Mouse (Mus musculus) forebrain, embryonic 15.5 days (tissue): ENCODE data around the gene March9. TPM values are rescaled to one million over a fixed set of nuclear protein-coding genes. Genes with fewer than 3 reads are reported as not detected.
"Not testable (repeated sequence)": the region's sequence is repeated elsewhere in the genome, so short reads cannot be mapped to it uniquely, and the experiment has no call there.

Experiments
- ATAC-seq: fragments of 200-750 bp; cut with Nextera tagmentation; replicated peaks from 2 replicates; pipeline ENCODE4 v1.8.0; 2017; ENCODE audit warnings: mild to moderate bottlenecking, moderate TSS enrichment, moderate library complexity
- H3K27ac ChIP-seq: fragments of 300-500 bp; sonication (generic); replicated peaks from 2 replicates; pipeline ENCODE4 v1.5.1; 2015; ENCODE audit warnings: mild to moderate bottlenecking, inconsistent platforms
- H3K27me3 ChIP-seq: fragments of 300-500 bp; sonication (generic); 2 replicates; pipeline ENCODE4 v1.6.1; 2015; ENCODE audit warnings: inconsistent platforms
- H3K36me3 ChIP-seq: fragments of 300-500 bp; sonication (generic); 2 replicates; pipeline ENCODE4 v1.6.1; 2015; ENCODE audit warnings: mild to moderate bottlenecking, inconsistent platforms
- H3K4me1 ChIP-seq: fragments of 300-500 bp; sonication (generic); 2 replicates; pipeline ENCODE4 v1.6.1; 2015; ENCODE audit warnings: inconsistent platforms
- H3K4me2 ChIP-seq: fragments of 300-500 bp; sonication (generic); replicated peaks from 2 replicates; pipeline ENCODE4 v1.6.1; 2015; ENCODE audit warnings: mild to moderate bottlenecking, inconsistent platforms
- H3K4me3 ChIP-seq: fragments of 300-500 bp; sonication (generic); 2 replicates; pipeline ENCODE4 v1.5.1; 2015; ENCODE audit warnings: mild to moderate bottlenecking, inconsistent platforms
- H3K9ac ChIP-seq: fragments of 300-500 bp; sonication (generic); replicated peaks from 2 replicates; pipeline ENCODE4 v1.6.1; 2015; ENCODE audit warnings: mild to moderate bottlenecking, inconsistent platforms
- H3K9me3 ChIP-seq: fragments of 300-500 bp; sonication (generic); 2 replicates; pipeline ENCODE4 v1.6.1; 2016; ENCODE audit warnings: inconsistent platforms
- WGBS: fragments of 180-500 bp; shearing (Covaris S2); methylation state at CpG from one replicate; pipeline ENCODE4 v1.1.7; 2015; ENCODE audit warnings: mixed read lengths; 5-methylcytosine and 5-hydroxymethylcytosine counted together
- polyA plus RNA-seq: library from polyadenylated mRNA; unstranded; fragments of >200 nt; fragmentation: Nextera tagmentation; extraction: Ambion mirVana; gene quantifications from 2 replicates; pipeline ENCODE4 v1.2.1, GENCODE M21; 2015

The March9 gene
- polyA plus RNA-seq, 1 experiment from 2014 or later = 7.0 TPM

- peak overlapping the region; percentile 59 for H3K9ac ChIP-seq
- WGBS = under 1% methylated on average over 41 of the region's 49 CpGs
- H3K36me3 ChIP-seq = peaks cover 3% of the 10 kb centered on the region; the same call in 1 of the 2 replicates
- peak overlapping the region; percentile 83 for H3K27ac ChIP-seq
- ATAC-seq = peak; percentile 74
- H3K4me2 ChIP-seq = peak overlapping the region; percentile 76
- no peaks in the 10 kb centered on the region for H3K9me3 ChIP-seq
- peaks cover 19% of the 10 kb centered on the region for H3K27me3 ChIP-seq
- H3K4me1 ChIP-seq = peaks cover 41% of the 10 kb centered on the region
- H3K4me3 ChIP-seq = peak overlapping the region; percentile 70
Observed at GRCm38 (mm10) chr10:127078677-127079575, 18.9 kb upstream of the March9 start.

- peak overlapping the region; percentile 76 for H3K4me2 ChIP-seq
- peak; percentile 49 for ATAC-seq
- H3K4me1 ChIP-seq = peaks cover 41% of the 10 kb centered on the region
- H3K9me3 ChIP-seq = no peaks in the 10 kb centered on the region
- peak overlapping the region; percentile 83 for H3K27ac ChIP-seq
- H3K9ac ChIP-seq = peak overlapping the region; percentile 59
- peak overlapping the region; percentile 70 for H3K4me3 ChIP-seq
- H3K27me3 ChIP-seq = peaks cover 17% of the 10 kb centered on the region
- H3K36me3 ChIP-seq = no peaks in the 10 kb centered on the region; the same call in 1 of the 2 replicates
- WGBS = 2% methylated on average over 12 of the region's 12 CpGs
Observed at GRCm38 (mm10) chr10:127078001-127078676, 18.2 kb upstream of the March9 start.

GRCm38 (mm10) chr10:127077515-127077914, 17.5 kb upstream of the March9 start:
- WGBS = 3% methylated on average over 10 of the region's 10 CpGs
- peak overlapping the region; percentile 70 for H3K4me3 ChIP-seq
- H3K27ac ChIP-seq = peak overlapping the region; percentile 83
- no peaks in the 10 kb centered on the region for H3K36me3 ChIP-seq
- H3K9ac ChIP-seq = peak overlapping the region; percentile 34
- ATAC-seq = no peak
- H3K27me3 ChIP-seq = peaks cover 13% of the 10 kb centered on the region
- H3K4me1 ChIP-seq = peaks cover 41% of the 10 kb centered on the region
- peak overlapping the region; percentile 76 for H3K4me2 ChIP-seq
- H3K9me3 ChIP-seq = no peaks in the 10 kb centered on the region

GRCm38 (mm10) chr10:127076082-127076481, 16.1 kb upstream of the March9 start:
- 52% methylated on average over 4 of the region's 4 CpGs for WGBS
- no peak for ATAC-seq
- Histone ChIP-seq H3K36me3 (no peaks in the 10 kb centered on the region), H3K9me3 (no peaks in the 10 kb centered on the region), H3K9ac (no peak overlapping the region), H3K27ac (no peak overlapping the region), H3K4me1 (peaks cover 31% of the 10 kb centered on the region), H3K4me3 (no peak overlapping the region), H3K4me2 (no peak overlapping the region), H3K27me3 (peaks cover 13% of the 10 kb centered on the region)

GRCm38 (mm10) chr10:127075651-127076050, 15.7 kb upstream of the March9 start:
- 76% methylated on average over 8 of the region's 8 CpGs for WGBS
- no peaks in the 10 kb centered on the region for H3K36me3 ChIP-seq
- H3K4me2 ChIP-seq = no peak overlapping the region
- peaks cover 31% of the 10 kb centered on the region for H3K4me1 ChIP-seq
- no peak overlapping the region for H3K27ac ChIP-seq
- H3K27me3 ChIP-seq = peaks cover 10% of the 10 kb centered on the region
- no peak overlapping the region for H3K9ac ChIP-seq
- ATAC-seq = no peak
- no peak overlapping the region for H3K4me3 ChIP-seq
- H3K9me3 ChIP-seq = no peaks in the 10 kb centered on the region

GRCm38 (mm10) chr10:127075080-127075479, 15.1 kb upstream of the March9 start, which contains the start of gene Agap2:
TSS of gene Agap2 (plus strand) at chr10:127075284.
- H3K9ac ChIP-seq = no peak within 1 kb of the TSS
- no peak within 1 kb of the TSS for H3K27ac ChIP-seq
- H3K4me3 ChIP-seq = no peak within 1 kb of the TSS
- H3K27me3 ChIP-seq = peaks cover 4% of the 10 kb centered on the region
- no peak for ATAC-seq
- no peaks in the 10 kb centered on the region for H3K36me3 ChIP-seq
- H3K4me1 ChIP-seq = peaks cover 26% of the 10 kb centered on the region
- no peak within 1 kb of the TSS for H3K4me2 ChIP-seq
- 69% methylated on average over 9 of the region's 9 CpGs for WGBS
- H3K9me3 ChIP-seq = no peaks in the 10 kb centered on the region

GRCm38 (mm10) chr10:127073981-127074380, 14.0 kb upstream of the March9 start:
- 93% methylated on average over 1 of the region's 1 CpGs for WGBS
- Histone ChIP-seq H3K27ac (no peak overlapping the region), H3K36me3 (no peaks in the 10 kb centered on the region), H3K9ac (no peak overlapping the region), H3K4me3 (no peak overlapping the region), H3K4me1 (peaks cover 27% of the 10 kb centered on the region), H3K9me3 (no peaks in the 10 kb centered on the region), H3K27me3 (no peaks in the 10 kb centered on the region; the same call in 1 of the 2 replicates), H3K4me2 (no peak overlapping the region)
- no peak for ATAC-seq

GRCm38 (mm10) chr10:127072969-127073368, 13.0 kb upstream of the March9 start:
- H3K9ac ChIP-seq, ATAC-seq, H3K27ac ChIP-seq, H3K36me3 ChIP-seq, H3K27me3 ChIP-seq, H3K9me3 ChIP-seq, H3K4me2 ChIP-seq, H3K4me3 ChIP-seq: not testable (repeated sequence)
- 86% methylated on average over 2 of the region's 2 CpGs for WGBS
- H3K4me1 ChIP-seq = peaks cover 30% of the 10 kb centered on the region

- H3K4me1 ChIP-seq = peaks cover 24% of the 10 kb centered on the region
- H3K9ac ChIP-seq, H3K9me3 ChIP-seq, ATAC-seq, H3K27ac ChIP-seq, H3K4me2 ChIP-seq, H3K27me3 ChIP-seq, H3K4me3 ChIP-seq: not testable (repeated sequence)
- 77% methylated on average over 4 of the region's 4 CpGs for WGBS
- peaks cover 14% of the 10 kb centered on the region for H3K36me3 ChIP-seq
Observed at GRCm38 (mm10) chr10:127072270-127072669, 12.3 kb upstream of the March9 start.

GRCm38 (mm10) chr10:127071203-127071602, 11.2 kb upstream of the March9 start:
- ATAC-seq = no peak
- no peaks in the 10 kb centered on the region for H3K9me3 ChIP-seq
- peaks cover 24% of the 10 kb centered on the region for H3K4me1 ChIP-seq
- peak overlapping the region; percentile 95; the same call in 1 of the 2 replicates for H3K27ac ChIP-seq
- H3K9ac ChIP-seq = peak overlapping the region; percentile 68
- H3K27me3 ChIP-seq = no peaks in the 10 kb centered on the region
- 71% methylated on average over 9 of the region's 9 CpGs for WGBS
- H3K36me3 ChIP-seq = peaks cover 25% of the 10 kb centered on the region
- H3K4me2 ChIP-seq = peak overlapping the region; percentile 88
- H3K4me3 ChIP-seq = peak overlapping the region; percentile 67

GRCm38 (mm10) chr10:127070190-127071121, 10.5 kb upstream of the March9 start, which contains the start of gene Tspan31:
TSS of gene Tspan31 (minus strand) at chr10:127070264.
- Histone ChIP-seq H3K9me3 (no peaks in the 10 kb centered on the region), H3K4me3 (peak within 1 kb of the TSS; percentile 67), H3K36me3 (peaks cover 32% of the 10 kb centered on the region), H3K4me1 (peaks cover 30% of the 10 kb centered on the region), H3K27ac (peak within 1 kb of the TSS; percentile 95), H3K27me3 (no peaks in the 10 kb centered on the region), H3K4me2 (peak within 1 kb of the TSS; percentile 88), H3K9ac (peak within 1 kb of the TSS; percentile 71)
- WGBS = 1% methylated on average over 36 of the region's 36 CpGs
- peak; percentile 95 for ATAC-seq
